ENCODE assay signal across 16 mouse cellular contexts in genomic region chr14:25482404-25482803, GRCm38 (mm10). TPM values are rescaled to one million over a fixed set of nuclear protein-coding genes. Genes with fewer than 3 reads are reported as not detected.
A peak's percentile ranks its signal among the peaks of the same experiment; 100 is the strongest.
DNase-seq lines count a peak whose midpoint lies in the region; ATAC-seq and TF ChIP-seq lines count a peak whose summit lies in the region.
"Had no signal": no experiment of that assay in that cellular context is flagged by ENCODE, and none has a peak within 500 bp of the region (broad histone marks: within the 10 kb centered on the region; RNA-seq: fewer than 3 reads in every experiment).

No protein-coding gene starts in this region.

- 69% methylated on average over 5 of the region's 5 CpGs for WGBS in forebrain, embryonic 12.5 days
- 60% methylated on average over 5 of the region's 5 CpGs for WGBS in forebrain, embryonic 13.5 days
- WGBS in heart, postnatal 0 days, result 74% methylated on average over 5 of the region's 5 CpGs
- 71% methylated on average over 5 of the region's 5 CpGs for WGBS in liver, postnatal 0 days (ENCODE audit: insufficient replicate concordance)

- no peak for ATAC-seq in forebrain, embryonic 12.5 days (ENCODE audit: low FRiP score)
- no peak for ATAC-seq in forebrain, embryonic 13.5 days
- ATAC-seq in heart, postnatal 0 days (ENCODE audit: insufficient read depth, low read depth), result no peak
- no peak for ATAC-seq in megakaryocyte, adult 5-6 weeks (ENCODE audit: poor library complexity, severe bottlenecking)
- no peak for ATAC-seq in liver, postnatal 0 days
- ATAC-seq: forebrain, embryonic 14.5 days; intestine, embryonic 15.5 days had no signal

- H3K9me3 ChIP-seq in forebrain, embryonic 12.5 days, result no peaks in the 10 kb centered on the region
- H3K9me3 ChIP-seq in forebrain, embryonic 13.5 days (replicated peaks), result no peaks in the 10 kb centered on the region
- no peaks in the 10 kb centered on the region for H3K9me3 ChIP-seq in heart, postnatal 0 days (replicated peaks; ENCODE audit: control insufficient read depth, low read length)
- H3K9me3 ChIP-seq in megakaryocyte, embryonic 14.5 days, result no peaks in the 10 kb centered on the region
- no peaks in the 10 kb centered on the region for H3K9me3 ChIP-seq in liver, postnatal 0 days (ENCODE audit: low read length)
- H3K9me3 ChIP-seq: embryonic facial prominence, embryonic 15.5 days; hindbrain, embryonic 12.5 days; intestine, embryonic 15.5 days had no signal

- H3K4me1 ChIP-seq in forebrain, embryonic 12.5 days, result peaks cover 100% of the 10 kb centered on the region
- H3K4me1 ChIP-seq in forebrain, embryonic 13.5 days, result peaks cover 99% of the 10 kb centered on the region
- H3K4me1 ChIP-seq in heart, postnatal 0 days (ENCODE audit: control insufficient read depth, insufficient read depth), result peaks cover 79% of the 10 kb centered on the region
- peaks cover 100% of the 10 kb centered on the region for H3K4me1 ChIP-seq in megakaryocyte, embryonic 14.5 days
- peaks cover 82% of the 10 kb centered on the region for H3K4me1 ChIP-seq in liver, postnatal 0 days (ENCODE audit: insufficient read depth)

- H3K27ac ChIP-seq in forebrain, embryonic 12.5 days, result 0 out of 2 replicates have a peak overlapping the region, but pooled peaks have one; percentile 19
- no peak overlapping the region for H3K27ac ChIP-seq in forebrain, embryonic 13.5 days
- peak overlapping the region; percentile 90 for H3K27ac ChIP-seq in heart, postnatal 0 days (ENCODE audit: low read depth)
- H3K27ac ChIP-seq in liver, postnatal 0 days (ENCODE audit: low read depth), result peak overlapping the region; percentile 98
- H3K27ac ChIP-seq: embryonic facial prominence, embryonic 15.5 days had no signal

- intact Hi-C loops in heart, postnatal 10 days (cut with DNase I), result no loop called here

- H3K27me3 ChIP-seq in forebrain, embryonic 12.5 days, result no peaks in the 10 kb centered on the region
- H3K27me3 ChIP-seq in forebrain, embryonic 13.5 days, result no peaks in the 10 kb centered on the region
- no peaks in the 10 kb centered on the region for H3K27me3 ChIP-seq in heart, postnatal 0 days (ENCODE audit: control insufficient read depth, insufficient read depth, low read length)
- no peaks in the 10 kb centered on the region for H3K27me3 ChIP-seq in megakaryocyte, embryonic 14.5 days (replicated peaks)
- H3K27me3 ChIP-seq in liver, postnatal 0 days (ENCODE audit: insufficient read depth, low read length), result no peaks in the 10 kb centered on the region
- H3K27me3 ChIP-seq: embryonic facial prominence, embryonic 15.5 days; hindbrain, embryonic 12.5 days; intestine, embryonic 15.5 days had no signal

- H3K36me3 ChIP-seq in forebrain, embryonic 12.5 days (replicated peaks), result no peaks in the 10 kb centered on the region
- H3K36me3 ChIP-seq in forebrain, embryonic 13.5 days (ENCODE audit: poor library complexity, severe bottlenecking), result peaks cover 8% of the 10 kb centered on the region; the same call in 1 of the 2 replicates
- no peaks in the 10 kb centered on the region for H3K36me3 ChIP-seq in heart, postnatal 0 days (replicated peaks; ENCODE audit: control insufficient read depth, insufficient read depth, low read length)
- peaks cover 32% of the 10 kb centered on the region for H3K36me3 ChIP-seq in megakaryocyte, embryonic 14.5 days (replicated peaks; ENCODE audit: low read length)
- no peaks in the 10 kb centered on the region for H3K36me3 ChIP-seq in liver, postnatal 0 days (replicated peaks; ENCODE audit: insufficient read depth, low read length)
- H3K36me3 ChIP-seq: embryonic facial prominence, embryonic 15.5 days; hindbrain, embryonic 12.5 days; intestine, embryonic 15.5 days had no signal

- no peak overlapping the region for H3K9ac ChIP-seq in forebrain, embryonic 12.5 days
- no peak overlapping the region for H3K9ac ChIP-seq in forebrain, embryonic 13.5 days
- H3K9ac ChIP-seq in heart, postnatal 0 days (replicated peaks; ENCODE audit: low read depth, low read length), result no peak overlapping the region
- H3K9ac ChIP-seq in liver, postnatal 0 days (replicated peaks), result peak overlapping the region; percentile 58; the same call in 1 of the 2 replicates
- H3K9ac ChIP-seq: embryonic facial prominence, embryonic 15.5 days; hindbrain, embryonic 12.5 days; intestine, embryonic 15.5 days had no signal

- no peak overlapping the region for H3K4me3 ChIP-seq in forebrain, embryonic 12.5 days (replicated peaks)
- no peak overlapping the region for H3K4me3 ChIP-seq in forebrain, embryonic 13.5 days
- no peak overlapping the region for H3K4me3 ChIP-seq in heart, postnatal 0 days (ENCODE audit: low read depth, low read length)
- H3K4me3 ChIP-seq in megakaryocyte, embryonic 14.5 days (replicated peaks), result peak overlapping the region; percentile 92
- no peak overlapping the region for H3K4me3 ChIP-seq in liver, postnatal 0 days (ENCODE audit: low read depth, low read length)
- H3K4me3 ChIP-seq: embryonic facial prominence, embryonic 15.5 days; hindbrain, embryonic 12.5 days; intestine, embryonic 15.5 days had no signal

- H3K4me2 ChIP-seq in forebrain, embryonic 12.5 days, result no peak overlapping the region
- no peak overlapping the region for H3K4me2 ChIP-seq in forebrain, embryonic 13.5 days
- H3K4me2 ChIP-seq in heart, postnatal 0 days (ENCODE audit: low read depth, low read length), result no peak overlapping the region
- peak overlapping the region; percentile 68 for H3K4me2 ChIP-seq in liver, postnatal 0 days (ENCODE audit: low read depth, low read length)
- H3K4me2 ChIP-seq: embryonic facial prominence, embryonic 15.5 days; hindbrain, embryonic 12.5 days; midbrain, embryonic 11.5 days had no signal

- DNase-seq in heart, postnatal 0 days (ENCODE audit: low spot score), result no peak
- no peak for DNase-seq in heart, postnatal 10 days
- peak; percentile 15 for DNase-seq in liver, postnatal 0 days
- no peak for DNase-seq in frontal cortex, adult 2 months (ENCODE audit: extremely low spot score in 1 of 2, low spot score in 1 of 2)
- DNase-seq: adrenal gland, adult 8-10 months; embryo, embryonic 11 days; lung, adult 18-20 months had no signal

- TF ChIP-seq EP300 in heart, postnatal 0 days (IDR thresholded peaks at IDR 0.05; ENCODE audit: low read depth), result no peak
- TF ChIP-seq EP300 in liver, postnatal 0 days (IDR thresholded peaks at IDR 0.05; ENCODE audit: low read depth), result no peak

- no peak for TF ChIP-seq CTCF in heart, postnatal 0 days (IDR thresholded peaks at IDR 0.05; ENCODE audit: low read depth)
- TF ChIP-seq CTCF in liver, postnatal 0 days (IDR thresholded peaks at IDR 0.05; ENCODE audit: low read depth), result no peak

RNA-seq across cellular contexts. Expression of gene Zmiz1, which starts 23.4 kb away (rescaled TPM):
- polyA plus RNA-seq in forebrain, embryonic 12.5 days (2016; fragmentation: Nextera tagmentation; extraction: Ambion mirVana), result 64.1 and 68.3 TPM in 2 replicates
- polyA plus RNA-seq in forebrain, embryonic 13.5 days (2015; fragmentation: Nextera tagmentation; extraction: Ambion mirVana), result 57.2 and 61.3 TPM in 2 replicates
- 41.0 and 47.8 TPM in 2 replicates for total RNA-seq in heart, postnatal 0 days (2014; rRNA removed; ENCODE audit: low replicate concordance)
- polyA plus RNA-seq in heart, postnatal 0 days (2015; fragmentation: Nextera tagmentation; extraction: Ambion mirVana), result 12.4 and 13.8 TPM in 2 replicates
- total RNA-seq in heart, postnatal 10 days (2021), result 10 to 100 TPM; 70.9 to 72.0 TPM
- polyA plus RNA-seq in megakaryocyte, embryonic 14.5 days (2012; ENCODE audit: insufficient read depth, low replicate concordance), result 18.1 and 54.1 TPM in 2 replicates
- 88.9 and 90.1 TPM in 2 replicates for total RNA-seq in megakaryocyte, adult 5-6 weeks (2015)
- 11.4 and 15.6 TPM in 2 replicates for total RNA-seq in megakaryocyte, adult 5-6 weeks (2017)
- polyA plus RNA-seq in liver, postnatal 0 days (2015; fragmentation: Nextera tagmentation; extraction: Ambion mirVana), result 3.6 and 4.3 TPM in 2 replicates
- 39.1 and 45.9 TPM in 2 replicates for polyA plus RNA-seq in frontal cortex, adult 2 months (2012; rRNA removed)
